Comparison of ENCODE assay signal across 11 mouse cellular contexts in the genomic region with DNA sequence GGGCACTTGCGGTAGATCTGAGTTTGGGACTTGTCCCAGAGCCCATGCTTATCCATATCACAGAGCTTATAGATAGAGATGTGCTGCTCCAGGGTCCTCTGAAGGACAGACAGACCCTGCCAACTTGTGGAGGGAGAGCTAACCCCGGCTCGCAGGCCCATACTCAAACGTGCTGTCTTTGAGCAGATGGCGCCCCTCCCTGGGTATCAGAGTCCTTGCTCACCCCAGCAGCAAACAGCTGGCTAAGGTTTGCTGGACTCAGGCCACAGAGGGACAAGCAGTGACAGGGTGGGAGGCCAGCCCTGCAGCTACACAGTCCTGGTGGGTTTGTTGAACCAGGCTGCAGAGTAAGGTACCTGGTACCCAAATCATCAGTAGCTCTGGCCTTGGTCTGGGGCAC. TPM values are rescaled to one million over a fixed set of nuclear protein-coding genes. Genes with fewer than 3 reads are reported as not detected.
A peak's percentile ranks its signal among the peaks of the same experiment; 100 is the strongest.
DNase-seq lines count a peak whose midpoint lies in the region; ATAC-seq and TF ChIP-seq lines count a peak whose summit lies in the region.
"Had no signal": no experiment of that assay in that cellular context is flagged by ENCODE, and none has a peak within 500 bp of the region (broad histone marks: within the 10 kb centered on the region; RNA-seq: fewer than 3 reads in every experiment).

No protein-coding gene starts in this region.

- H3K4me3 ChIP-seq in hindbrain, postnatal 0 days (ENCODE audit: low read length) = no peak overlapping the region
- H3K4me3 ChIP-seq in hindbrain, embryonic 13.5 days = no peak overlapping the region
- H3K4me3 ChIP-seq in testis, adult 2 months (ENCODE audit: control insufficient read depth, low read depth, low read length) = no peak overlapping the region
- no peak overlapping the region for H3K4me3 ChIP-seq in midbrain, embryonic 10.5 days
- H3K4me3 ChIP-seq: forebrain, embryonic 15.5 days; liver, embryonic 13.5 days had no signal

- ATAC-seq in hindbrain, postnatal 0 days = no peak
- no peak for ATAC-seq in hindbrain, embryonic 13.5 days (ENCODE audit: low FRiP score)
- ATAC-seq: forebrain, embryonic 15.5 days had no signal

- DNase-seq in hindbrain, postnatal 0 days (ENCODE audit: low spot score) = no peak
- no peak for DNase-seq in testis, postnatal 14 days (ENCODE audit: low spot score)
- peak; percentile 58 to 64 for DNase-seq in heart, postnatal 14 days
- DNase-seq in MN1 (ENCODE audit: low spot score) = no peak
- no peak for DNase-seq in midbrain, embryonic 10.5 days (ENCODE audit: low spot score)
- DNase-seq: cerebellum, adult 18-20 months; liver, embryonic 13.5 days; spleen, adult 18-20 months had no signal

- H3K4me2 ChIP-seq in hindbrain, postnatal 0 days (ENCODE audit: low read depth, low read length) = no peak overlapping the region
- H3K4me2 ChIP-seq in hindbrain, embryonic 13.5 days = no peak overlapping the region
- H3K4me2 ChIP-seq: forebrain, embryonic 15.5 days; liver, embryonic 13.5 days had no signal

- no peak for TF ChIP-seq POLR2A in testis, adult 2 months (IDR thresholded peaks at IDR 0.05; ENCODE audit: control insufficient read depth, low read depth, low read length)

- TF ChIP-seq CTCF in hindbrain, postnatal 0 days (IDR thresholded peaks at IDR 0.05; ENCODE audit: low read depth) = peak; percentile 32; the same call in 1 of the 2 replicates
- peak; percentile 25; the same call in 1 of the 2 replicates for TF ChIP-seq CTCF in testis, adult 2 months (IDR thresholded peaks at IDR 0.05; ENCODE audit: control insufficient read depth, insufficient read depth, insufficient replicate concordance, low read depth, low read length)

- WGBS in hindbrain, postnatal 0 days = 56% methylated on average over 5 of the region's 5 CpGs
- 52% methylated on average over 5 of the region's 5 CpGs for WGBS in hindbrain, embryonic 13.5 days
- WGBS in midbrain, embryonic 10.5 days = 40% methylated on average over 5 of the region's 5 CpGs

- no peaks in the 10 kb centered on the region; the same call in 1 of the 2 replicates for H3K27me3 ChIP-seq in hindbrain, postnatal 0 days (ENCODE audit: insufficient read depth, low read length)
- peaks cover 35% of the 10 kb centered on the region for H3K27me3 ChIP-seq in hindbrain, embryonic 13.5 days
- no peaks in the 10 kb centered on the region for H3K27me3 ChIP-seq in testis, adult 2 months (ENCODE audit: control insufficient read depth, insufficient read depth, low read length)
- H3K27me3 ChIP-seq in midbrain, embryonic 10.5 days (ENCODE audit: low read depth, poor library complexity, severe bottlenecking) = peaks cover 18% of the 10 kb centered on the region
- H3K27me3 ChIP-seq: forebrain, embryonic 15.5 days; liver, embryonic 13.5 days had no signal

- no peaks in the 10 kb centered on the region for H3K9me3 ChIP-seq in hindbrain, postnatal 0 days (ENCODE audit: low read length)
- H3K9me3 ChIP-seq in hindbrain, embryonic 13.5 days = no peaks in the 10 kb centered on the region
- no peaks in the 10 kb centered on the region for H3K9me3 ChIP-seq in midbrain, embryonic 10.5 days (replicated peaks)
- H3K9me3 ChIP-seq: forebrain, embryonic 15.5 days; liver, embryonic 13.5 days had no signal

- intact Hi-C loops in heart, postnatal 14 days (cut with DNase I) = no loop called here

- H3K4me1 ChIP-seq in hindbrain, postnatal 0 days (ENCODE audit: insufficient read depth, low read length) = no peaks in the 10 kb centered on the region
- peaks cover 3% of the 10 kb centered on the region for H3K4me1 ChIP-seq in hindbrain, embryonic 13.5 days (replicated peaks)
- H3K4me1 ChIP-seq in testis, adult 2 months (ENCODE audit: control insufficient read depth, insufficient read depth, low read length) = peaks cover 1% of the 10 kb centered on the region
- H3K4me1 ChIP-seq in midbrain, embryonic 10.5 days = peaks cover 14% of the 10 kb centered on the region
- H3K4me1 ChIP-seq: forebrain, embryonic 15.5 days had no signal

- H3K36me3 ChIP-seq in hindbrain, postnatal 0 days (ENCODE audit: insufficient read depth, low read length) = peaks cover 6% of the 10 kb centered on the region; the same call in 1 of the 2 replicates
- peaks cover 17% of the 10 kb centered on the region for H3K36me3 ChIP-seq in hindbrain, embryonic 13.5 days
- no peaks in the 10 kb centered on the region for H3K36me3 ChIP-seq in testis, adult 2 months (ENCODE audit: control insufficient read depth, insufficient read depth, low read length)
- H3K36me3 ChIP-seq in midbrain, embryonic 10.5 days = peaks cover 13% of the 10 kb centered on the region

- H3K9ac ChIP-seq in hindbrain, postnatal 0 days (replicated peaks; ENCODE audit: low read length) = no peak overlapping the region
- no peak overlapping the region for H3K9ac ChIP-seq in hindbrain, embryonic 13.5 days
- H3K9ac ChIP-seq: forebrain, embryonic 15.5 days; liver, embryonic 13.5 days had no signal

- H3K27ac ChIP-seq in hindbrain, postnatal 0 days = no peak overlapping the region
- H3K27ac ChIP-seq in hindbrain, embryonic 13.5 days = no peak overlapping the region
- H3K27ac ChIP-seq in testis, adult 2 months (ENCODE audit: control insufficient read depth, insufficient read depth, low read depth, low read length) = no peak overlapping the region
- no peak overlapping the region for H3K27ac ChIP-seq in midbrain, embryonic 10.5 days (replicated peaks)
- H3K27ac ChIP-seq: forebrain, embryonic 15.5 days; liver, embryonic 13.5 days had no signal

RNA-seq across cellular contexts. Expression of gene Ube2v1, which starts 28.9 kb away (rescaled TPM):
- 209 and 247 TPM in 2 replicates for total RNA-seq in hindbrain, postnatal 0 days (2014; rRNA removed)
- 380 and 384 TPM in 2 replicates for polyA plus RNA-seq in hindbrain, postnatal 0 days (2015; fragmentation: Nextera tagmentation; extraction: Ambion mirVana)
- polyA plus RNA-seq in hindbrain, embryonic 13.5 days (2015; fragmentation: Nextera tagmentation; extraction: Ambion mirVana) = 310 and 311 TPM in 2 replicates
- polyA plus RNA-seq in testis, adult 2 months (2012; rRNA removed) = 17.9 and 21.6 TPM in 2 replicates
- 100 to 1,000 TPM in 1 of 2 experiments, 10 to 100 TPM in 1; 93.8 to 102 TPM for total RNA-seq in heart, postnatal 14 days (2021)
- 410 and 413 TPM in 2 replicates for polyA plus RNA-seq in midbrain, embryonic 10.5 days (2016; fragmentation: Nextera tagmentation; extraction: Ambion mirVana)

RNA-seq across cellular contexts. Expression of gene Gm20431, which starts 58.3 kb away (rescaled TPM):
- 7.5 and 10.7 TPM in 2 replicates for total RNA-seq in hindbrain, postnatal 0 days (2014; rRNA removed)
- 7.2 and 9.8 TPM in 2 replicates for polyA plus RNA-seq in hindbrain, postnatal 0 days (2015; fragmentation: Nextera tagmentation; extraction: Ambion mirVana)
- 10.0 and 11.0 TPM in 2 replicates for polyA plus RNA-seq in hindbrain, embryonic 13.5 days (2015; fragmentation: Nextera tagmentation; extraction: Ambion mirVana)
- 41.0 and 48.4 TPM in 2 replicates for polyA plus RNA-seq in testis, adult 2 months (2012; rRNA removed)
- 10 to 100 TPM; 20.3 to 22.8 TPM for total RNA-seq in heart, postnatal 14 days (2021)
- polyA plus RNA-seq in midbrain, embryonic 10.5 days (2016; fragmentation: Nextera tagmentation; extraction: Ambion mirVana) = 2.4 and 3.6 TPM in 2 replicates
- polyA plus RNA-seq: liver, embryonic 13.5 days had no signal

Comparison
In these comparisons a context has a peak if more than half of its experiments do, and no peak if none do; other contexts are left out.
1. DNase-seq: peak in heart, postnatal 14 days (2 of 2); none in hindbrain, postnatal 0 days (single experiment), testis, postnatal 14 days (single experiment), MN1 (single experiment) and midbrain, embryonic 10.5 days (single experiment).
2. RNA of gene Ube2v1, which starts 28.9 kb away (polyA plus RNA-seq): 410 to 413 TPM in midbrain, embryonic 10.5 days, 380 to 384 TPM in hindbrain, postnatal 0 days and 310 to 311 TPM in hindbrain, embryonic 13.5 days; 17.9 to 21.6 TPM in testis, adult 2 months; every median in the first group is over 10 times any median in the second.